ENCODE assay signal across 8 mouse cellular contexts in the genomic region with DNA sequence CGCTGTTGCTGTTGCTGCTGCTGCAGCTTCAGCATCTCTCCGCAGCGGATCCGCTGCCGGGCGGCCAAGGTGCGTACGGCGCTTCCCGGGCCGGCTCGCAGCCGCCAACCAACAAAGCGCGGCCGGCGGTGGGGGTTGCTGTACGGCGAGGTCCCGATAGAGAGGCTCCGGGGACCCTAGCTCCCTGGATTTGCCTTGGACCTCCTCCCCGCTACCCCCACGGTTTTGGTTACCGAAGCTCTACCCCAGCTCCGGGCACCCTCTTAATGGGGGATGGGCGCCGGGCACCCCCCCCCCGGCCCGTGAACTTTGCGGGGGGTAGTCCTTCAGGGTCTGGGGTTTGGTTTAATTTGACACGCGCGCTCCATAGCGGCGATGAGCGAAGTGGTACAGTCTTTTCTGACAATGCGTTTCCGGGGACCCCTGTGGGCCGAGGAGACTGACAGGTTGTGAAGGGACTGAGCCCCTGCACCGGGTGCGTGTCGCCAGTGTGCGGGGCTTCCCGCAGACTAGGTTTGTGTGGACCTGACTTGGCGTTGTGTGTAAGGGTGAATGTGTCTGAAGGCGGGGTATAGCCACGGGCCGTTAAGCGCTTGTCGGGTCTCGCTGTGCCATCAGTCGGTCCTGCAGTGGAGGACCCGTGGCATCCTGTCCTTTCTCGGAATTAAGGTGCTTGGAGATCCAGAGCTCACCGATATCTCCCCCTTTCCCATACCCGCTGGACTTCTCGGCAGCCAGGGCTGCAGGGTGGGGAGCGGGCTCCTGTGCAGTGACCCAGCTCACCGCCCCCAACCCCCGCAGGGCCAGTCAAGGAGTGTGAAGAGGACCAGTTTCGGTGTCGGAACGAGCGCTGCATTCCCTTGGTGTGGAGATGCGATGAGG. TPM values are rescaled to one million over a fixed set of nuclear protein-coding genes. Genes with fewer than 3 reads are reported as not detected.
DNase-seq lines count a peak whose midpoint lies in the region; ATAC-seq and TF ChIP-seq lines count a peak whose summit lies in the region.

No protein-coding gene starts in this region.

- no peak for TF ChIP-seq EP300 in lung, postnatal 0 days (IDR thresholded peaks at IDR 0.05)

- H3K9me3 ChIP-seq in embryonic facial prominence, embryonic 11.5 days (replicated peaks; ENCODE audit: control insufficient read depth, low read length) = no peaks in the 10 kb centered on the region
- H3K9me3 ChIP-seq in hindbrain, embryonic 15.5 days = no peaks in the 10 kb centered on the region
- H3K9me3 ChIP-seq in lung, postnatal 0 days (ENCODE audit: low read length) = no peaks in the 10 kb centered on the region

- peak overlapping the region; percentile 67 for H3K27ac ChIP-seq in embryonic facial prominence, embryonic 11.5 days (replicated peaks; ENCODE audit: low read depth, low read length)
- peak overlapping the region; percentile 94 for H3K27ac ChIP-seq in hindbrain, embryonic 15.5 days (replicated peaks)
- no peak overlapping the region for H3K27ac ChIP-seq in lung, postnatal 0 days (ENCODE audit: low read length)

- peaks cover 9% of the 10 kb centered on the region for H3K4me1 ChIP-seq in embryonic facial prominence, embryonic 11.5 days (ENCODE audit: control insufficient read depth, insufficient read depth, low read length)
- peaks cover 54% of the 10 kb centered on the region for H3K4me1 ChIP-seq in hindbrain, embryonic 15.5 days (replicated peaks)
- H3K4me1 ChIP-seq in lung, postnatal 0 days (ENCODE audit: insufficient read depth, low read depth, low read length) = peaks cover 9% of the 10 kb centered on the region

- H3K4me3 ChIP-seq in embryonic facial prominence, embryonic 11.5 days (ENCODE audit: low read depth, low read length) = peak overlapping the region; percentile 71
- H3K4me3 ChIP-seq in hindbrain, embryonic 15.5 days = peak overlapping the region; percentile 91
- peak overlapping the region; percentile 60 for H3K4me3 ChIP-seq in lung, postnatal 0 days (ENCODE audit: low read depth, low read length)

- DNase-seq in lung, adult 18-20 months = peak; percentile 5 to 10
- DNase-seq in lung, postnatal 10 days = no peak
- DNase-seq in T-cell, adult 2 months (ENCODE audit: low spot score) = peak; percentile 22
- peak; percentile 62 for DNase-seq in embryonic facial prominence, embryonic 11.5 days (ENCODE audit: low spot score)
- DNase-seq in lung, postnatal 0 days (ENCODE audit: low spot score) = peak; percentile 35
- peak; percentile 50 to 56 for DNase-seq in spleen, postnatal 10 days (ENCODE audit: low spot score in 2 of 2)

- H3K36me3 ChIP-seq in embryonic facial prominence, embryonic 11.5 days (replicated peaks; ENCODE audit: control insufficient read depth, insufficient read depth, low read depth, low read length) = no peaks in the 10 kb centered on the region
- H3K36me3 ChIP-seq in hindbrain, embryonic 15.5 days = no peaks in the 10 kb centered on the region
- H3K36me3 ChIP-seq in lung, postnatal 0 days (ENCODE audit: insufficient read depth, low read length) = no peaks in the 10 kb centered on the region

- TF ChIP-seq CTCF in lung, postnatal 0 days (IDR thresholded peaks at IDR 0.05) = no peak

- peak; percentile 12 for ATAC-seq in embryonic facial prominence, embryonic 11.5 days (replicated peaks; ENCODE audit: insufficient number of reproducible peaks, low FRiP score, low TSS enrichment, low read depth)
- peak; percentile 14; the same call in 1 of the 2 replicates for ATAC-seq in hindbrain, embryonic 15.5 days (ENCODE audit: low FRiP score, low read depth)
- ATAC-seq in lung, postnatal 0 days = no peak
- ATAC-seq in erythroid progenitor cell, adult 5-6 weeks (replicated peaks; ENCODE audit: low FRiP score, poor library complexity, severe bottlenecking) = no peak

- 0 out of 2 replicates have a peak, but pooled peaks cover 3% of the 10 kb centered on the region for H3K27me3 ChIP-seq in embryonic facial prominence, embryonic 11.5 days (ENCODE audit: control insufficient read depth, insufficient read depth, low read length)
- H3K27me3 ChIP-seq in hindbrain, embryonic 15.5 days = no peaks in the 10 kb centered on the region
- H3K27me3 ChIP-seq in lung, postnatal 0 days (replicated peaks; ENCODE audit: insufficient read depth, low read length) = peaks cover 21% of the 10 kb centered on the region; the same call in 1 of the 2 replicates

- peak overlapping the region; percentile 78 for H3K9ac ChIP-seq in embryonic facial prominence, embryonic 11.5 days (replicated peaks; ENCODE audit: low read length)
- H3K9ac ChIP-seq in hindbrain, embryonic 15.5 days = peak overlapping the region; percentile 96
- no peak overlapping the region for H3K9ac ChIP-seq in lung, postnatal 0 days (replicated peaks; ENCODE audit: low read depth)

- WGBS in embryonic facial prominence, embryonic 11.5 days = under 1% methylated on average over 65 of the region's 65 CpGs
- WGBS in hindbrain, embryonic 15.5 days = 0% methylated on average over 64 of the region's 65 CpGs
- 2% methylated on average over 57 of the region's 65 CpGs for WGBS in lung, postnatal 0 days

- peak overlapping the region; percentile 100 for H3K4me2 ChIP-seq in embryonic facial prominence, embryonic 11.5 days (ENCODE audit: low read depth, low read length)
- H3K4me2 ChIP-seq in hindbrain, embryonic 15.5 days = peak overlapping the region; percentile 76
- peak overlapping the region; percentile 99 for H3K4me2 ChIP-seq in lung, postnatal 0 days (replicated peaks; ENCODE audit: low read depth, low read length)

RNA-seq across cellular contexts. Expression of a gene that starts 0.6 kb away (rescaled TPM):
- polyA plus RNA-seq in embryonic facial prominence, embryonic 11.5 days (2014; fragmentation: Nextera tagmentation; extraction: Ambion mirVana) = 4.5 and 5.0 TPM in 2 replicates
- polyA plus RNA-seq in hindbrain, embryonic 15.5 days (2015; fragmentation: Nextera tagmentation; extraction: Ambion mirVana) = 60.2 and 60.6 TPM in 2 replicates
- 0.56 TPM in 2 replicates for polyA plus RNA-seq in lung, postnatal 0 days (2015; fragmentation: Nextera tagmentation; extraction: Ambion mirVana)
- total RNA-seq in erythroid progenitor cell, adult 5-6 weeks (2015; ENCODE audit: low replicate concordance) = 2.9 and 5.8 TPM in 2 replicates
- total RNA-seq in erythroid progenitor cell, adult 5-6 weeks (2017; ENCODE audit: low replicate concordance) = 3.7 and 8.5 TPM in 2 replicates

Comparison
In these comparisons a context has a peak if more than half of its experiments do, and no peak if none do; other contexts are left out.
1. ATAC-seq: peak in embryonic facial prominence, embryonic 11.5 days (single experiment) and hindbrain, embryonic 15.5 days (single experiment); none in lung, postnatal 0 days (single experiment) and erythroid progenitor cell, adult 5-6 weeks (single experiment).
2. RNA of a gene that starts 0.6 kb away (polyA plus RNA-seq): 60.2 to 60.6 TPM in hindbrain, embryonic 15.5 days; 4.5 to 5.0 TPM in embryonic facial prominence, embryonic 11.5 days and 0.56 TPM in lung, postnatal 0 days; every median in the first group is over 10 times any median in the second.
3. Peak in every context shown above with its lines, with median percentiles within 50 percentile points of each other: H3K4me2 ChIP-seq and H3K4me3 ChIP-seq.